Mouse (Mus musculus) ovary, postnatal 14 days (tissue): ENCODE measurements at regions not wholly inside any gene's neighbourhood (a gene's known extent, or its start where the extent isn't known, plus 50 kb on each side); places are given as distances from the start of the nearest gene placed in this dataset.
"Not testable (repeated sequence)": the region's sequence is repeated elsewhere in the genome, so short reads cannot be mapped to it uniquely, and the experiment has no call there.

Experiments
- DNase-seq: peaks from one replicate; pipeline ENCODE4 v3.0.0; 2022; ENCODE audit warnings: low spot score

GRCm38 (mm10) chr3:7811301-7811700 is 1191.1 kb upstream of the 1700008P02Rik start:
- not testable (repeated sequence) for DNase-seq

GRCm38 (mm10) chr3:7805121-7805520 is 1184.9 kb upstream of the 1700008P02Rik start:
- not testable (repeated sequence) for DNase-seq

- no peak for DNase-seq
Observed at GRCm38 (mm10) chr3:7804209-7804608, 1184.0 kb upstream of the 1700008P02Rik start.

DNA sequence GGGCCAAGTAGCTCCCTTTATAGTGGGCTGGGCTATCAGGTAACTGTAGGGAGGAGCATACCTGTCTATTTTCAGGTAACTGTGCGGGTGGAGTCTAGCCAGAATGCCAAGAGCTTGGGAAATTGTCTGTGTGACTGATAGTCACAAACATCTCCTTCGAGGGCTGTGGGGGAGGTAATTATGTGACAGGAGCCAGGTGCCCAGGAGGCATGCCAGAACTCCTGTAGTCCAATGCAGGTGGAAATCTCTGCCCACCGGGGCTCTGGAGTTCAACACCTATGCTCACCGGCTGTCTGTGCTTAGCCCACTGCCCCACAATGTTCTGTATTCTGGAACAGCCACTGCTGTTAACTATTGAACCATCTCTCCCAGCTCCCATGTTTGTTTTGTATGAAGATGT is 1179.2 kb upstream of the 1700008P02Rik start:
- DNase-seq: no peak

- DNase-seq: no peak
Observed at GRCm38 (mm10) chr3:7787665-7788064, 1167.4 kb upstream of the 1700008P02Rik start.

DNA sequence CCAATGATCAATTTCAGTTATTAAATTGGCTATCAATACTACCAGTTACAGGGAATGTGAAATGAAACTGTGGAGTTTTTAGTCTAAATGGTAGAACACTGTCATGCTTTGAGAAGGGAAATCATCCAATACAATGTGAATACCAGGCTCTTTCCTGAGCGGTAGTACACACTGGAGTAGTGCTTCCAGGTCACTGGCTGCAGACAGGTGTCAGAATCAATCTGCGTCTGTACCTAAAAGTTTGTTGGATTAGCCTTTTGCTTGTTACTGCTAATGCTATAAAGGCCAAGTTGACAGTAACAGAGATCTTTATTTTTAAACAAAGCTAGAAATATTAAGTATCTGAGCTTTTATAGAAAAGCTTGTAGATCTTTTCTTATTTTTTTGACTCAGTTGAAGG is 1164.9 kb upstream of the 1700008P02Rik start:
- no peak for DNase-seq

GRCm38 (mm10) chr3:7755445-7755844 is 1135.2 kb upstream of the 1700008P02Rik start:
- peak; percentile 1 for DNase-seq

DNA sequence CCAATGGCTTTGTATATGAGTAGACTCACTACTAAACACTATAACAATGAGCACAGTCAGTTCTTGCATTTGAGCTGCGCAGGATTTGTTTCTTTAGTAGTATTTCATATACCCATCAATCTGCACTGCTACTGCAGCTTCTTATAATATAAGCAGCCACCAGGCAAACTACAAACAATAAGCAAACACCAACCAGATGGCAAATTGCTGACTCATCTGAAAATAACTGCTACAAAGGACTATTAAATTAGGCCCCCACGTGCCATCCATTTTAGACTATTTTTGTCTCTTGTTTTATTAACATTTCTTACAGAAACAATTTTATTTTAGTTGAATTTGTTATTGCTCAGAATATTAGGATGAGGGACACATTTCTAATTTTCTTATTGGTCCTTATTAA is 1093.5 kb upstream of the 1700008P02Rik start:
- no peak for DNase-seq

GRCm38 (mm10) chr3:7713130-7713529 is 1092.9 kb upstream of the 1700008P02Rik start:
- no peak for DNase-seq

GRCm38 (mm10) chr3:7712466-7712865 is 1092.2 kb upstream of the 1700008P02Rik start:
- DNase-seq: no peak

DNA sequence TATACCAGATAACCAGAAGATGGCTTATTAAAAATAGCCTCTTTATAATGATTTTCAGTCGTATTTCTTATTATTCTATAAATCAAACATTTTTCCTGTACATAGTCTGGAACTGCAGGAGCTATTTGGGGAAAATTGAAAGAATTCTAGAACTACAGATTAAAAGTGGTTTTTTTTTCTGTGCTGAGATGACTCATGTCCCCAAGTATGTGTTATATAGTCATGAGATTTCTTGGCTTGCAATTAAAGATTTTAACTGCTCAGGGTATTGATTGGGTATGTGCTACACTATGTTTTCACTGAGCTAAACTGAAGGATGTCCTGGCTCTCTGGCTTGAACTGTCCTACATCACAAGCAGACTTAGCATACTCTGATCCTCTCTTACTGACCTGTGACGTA is 1088.4 kb upstream of the 1700008P02Rik start:
- DNase-seq: no peak

DNA sequence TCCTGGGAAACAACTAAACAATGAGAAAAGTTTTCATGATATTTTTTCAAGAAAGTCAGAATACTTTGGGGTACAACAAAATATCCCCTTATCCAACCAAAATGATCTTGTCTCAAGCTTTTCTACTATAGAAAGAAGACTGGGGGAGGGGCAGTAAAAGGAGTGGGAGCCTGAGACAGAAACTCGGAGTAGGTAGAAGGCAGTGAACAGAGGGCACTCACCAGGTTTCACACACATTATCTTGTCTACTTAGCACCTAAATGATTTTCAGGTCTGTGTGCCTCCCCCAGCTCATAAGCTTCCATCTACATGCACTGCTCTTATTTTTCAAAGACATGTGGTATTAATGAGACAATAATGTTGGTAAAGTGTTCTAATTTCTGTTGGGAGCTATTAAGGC is 1063.3 kb upstream of the 1700008P02Rik start:
- no peak for DNase-seq

DNA sequence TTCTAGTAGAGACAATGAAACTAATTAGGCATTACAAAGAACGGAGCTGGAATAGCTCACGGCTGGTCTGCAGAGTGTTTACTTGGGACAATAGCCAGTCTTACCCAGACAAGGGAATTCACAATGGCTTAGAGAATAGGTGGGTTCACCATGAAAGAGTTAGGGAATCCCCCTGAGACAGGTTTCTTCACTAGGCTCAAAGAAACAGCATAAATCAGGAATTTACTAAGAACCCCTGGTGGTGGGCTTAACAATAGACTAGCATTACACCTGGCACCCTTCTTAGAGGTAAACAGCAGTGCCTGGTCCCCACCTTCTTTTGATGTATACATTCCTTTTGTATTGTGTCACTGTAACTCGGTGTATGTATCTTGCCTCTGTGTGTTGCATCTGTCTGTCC is 1062.6 kb upstream of the 1700008P02Rik start:
- not testable (repeated sequence) for DNase-seq

GRCm38 (mm10) chr3:7682311-7682710 is 1062.1 kb upstream of the 1700008P02Rik start:
- no peak for DNase-seq

GRCm38 (mm10) chr3:7669956-7670355 is 1049.7 kb upstream of the 1700008P02Rik start:
- no peak for DNase-seq

DNA sequence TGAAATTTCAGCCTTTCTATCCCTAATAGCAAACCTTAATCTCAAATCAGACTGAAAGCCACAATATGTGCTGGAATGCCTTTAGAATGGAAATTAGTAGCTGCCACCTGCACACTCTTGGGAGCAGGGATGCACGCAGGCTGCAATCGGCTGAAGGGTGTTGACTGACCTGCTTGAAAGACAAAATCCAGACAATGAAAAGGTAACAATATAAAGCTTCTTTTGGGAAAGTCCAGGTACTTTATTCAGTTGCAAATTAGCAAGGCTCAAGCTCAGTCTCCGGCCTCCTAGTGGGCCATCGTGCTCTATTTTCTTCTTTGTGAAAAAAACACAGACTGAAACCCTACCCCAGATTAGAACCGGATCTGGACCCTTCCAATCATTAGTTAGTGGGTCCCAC is 1047.6 kb upstream of the 1700008P02Rik start:
- DNase-seq: not testable (repeated sequence)

GRCm38 (mm10) chr3:7666391-7667142 is 1046.3 kb upstream of the 1700008P02Rik start:
- DNase-seq: not testable (repeated sequence)
